Mouse (Mus musculus) mature B cell (primary cell): ENCODE results near the gene Prpf31.

Source experiments
- in situ Hi-C: fragments of 300-500 bp; cut with MboI; formaldehyde crosslinking; loops from 2 replicates; pipeline ENCODE4 v1.14.3; 2019

Gene Prpf31

DNA sequence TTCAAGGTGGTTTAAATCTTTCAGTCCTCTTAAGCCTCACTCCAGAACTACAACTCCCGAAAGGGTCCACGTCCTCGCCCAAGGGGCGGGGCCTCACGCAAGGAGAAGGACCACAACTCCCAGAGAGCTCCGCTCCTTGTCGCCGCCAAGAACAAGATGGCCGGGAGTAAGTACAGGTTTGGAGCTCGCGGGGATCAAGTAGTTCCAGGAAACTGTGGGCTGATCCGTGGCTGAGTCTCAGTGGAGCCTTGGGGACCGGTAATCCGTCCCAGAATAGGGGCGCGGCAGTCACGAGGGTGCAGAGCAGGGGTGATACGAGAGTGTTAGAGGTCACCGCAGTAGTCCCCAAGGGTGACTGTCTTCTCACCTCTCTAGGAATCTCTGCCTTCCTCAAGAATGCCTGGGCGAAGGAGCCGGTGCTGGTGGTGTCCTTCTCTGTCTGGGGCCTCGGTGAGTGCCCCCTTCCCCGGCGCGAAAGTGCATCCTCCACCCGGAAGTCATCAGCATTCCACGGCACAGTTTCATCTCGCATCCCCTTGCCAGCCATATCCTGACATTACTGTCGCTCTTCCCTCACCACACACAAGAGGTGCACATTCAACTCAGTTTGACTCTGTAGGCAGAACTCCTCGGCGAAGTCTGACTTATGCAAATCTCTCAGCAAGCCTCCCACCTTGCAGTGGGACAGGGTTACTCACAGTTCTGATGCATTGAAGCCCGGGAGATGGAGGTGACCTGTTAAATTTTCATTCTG is 12.4 kb upstream of the Prpf31 start, which contains the start of gene Ndufa3:
TSS of gene Ndufa3 (plus strand) at position 132 of the 754 bp plus-strand sequence.
- in situ Hi-C loops: loop anchor here (10.0 kb wide), 1 partner anchor 57 kb away; the partner anchor contains the start of gene Tmc4

DNA sequence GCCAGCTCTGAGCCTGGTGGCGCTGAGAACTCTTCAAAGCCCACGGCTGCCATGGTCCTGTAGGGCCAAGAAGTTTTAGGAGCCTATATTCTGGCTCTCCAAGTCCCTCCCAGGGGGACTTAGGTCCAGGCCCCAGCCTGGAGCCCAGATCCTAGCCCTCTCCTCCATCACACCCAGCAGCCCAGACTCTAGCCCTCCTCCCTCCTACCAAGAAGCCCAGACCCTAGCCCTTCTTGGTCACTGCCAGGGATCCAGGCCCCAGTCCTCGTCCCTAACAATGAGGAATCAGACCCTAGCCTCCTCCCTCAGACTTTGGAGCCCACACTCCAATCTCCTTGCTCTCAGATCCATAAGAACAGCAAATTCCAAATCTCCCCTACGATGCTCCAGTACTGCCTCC is 755 bp upstream of the Prpf31 start:
- in situ Hi-C loops: no loop called here

- in situ Hi-C loops: no loop called here
Measured at GRCm38 (mm10) chr7:3630478-3630815, 662 bp downstream of the Prpf31 start.

DNA sequence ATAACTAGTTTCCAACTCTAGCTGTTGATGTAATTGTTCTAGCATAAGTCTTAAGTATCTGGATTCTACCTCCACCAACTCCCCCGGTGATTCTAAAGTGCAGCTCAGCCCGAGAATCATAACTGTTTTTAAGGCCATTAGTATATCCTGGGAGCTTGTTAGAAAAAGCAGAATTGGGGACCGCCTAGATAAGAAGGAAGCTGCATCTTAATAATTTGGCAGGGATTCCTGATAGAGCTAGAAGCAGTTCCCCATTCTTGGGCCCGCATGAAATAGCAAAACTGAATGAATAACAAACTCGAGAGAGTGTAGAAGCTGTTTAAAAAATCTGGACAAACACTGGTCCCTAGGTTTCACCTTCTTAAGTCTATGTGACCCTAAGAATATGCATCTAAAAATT is 13.6 kb downstream of the Prpf31 start:
- in situ Hi-C loops: no loop called here

DNA sequence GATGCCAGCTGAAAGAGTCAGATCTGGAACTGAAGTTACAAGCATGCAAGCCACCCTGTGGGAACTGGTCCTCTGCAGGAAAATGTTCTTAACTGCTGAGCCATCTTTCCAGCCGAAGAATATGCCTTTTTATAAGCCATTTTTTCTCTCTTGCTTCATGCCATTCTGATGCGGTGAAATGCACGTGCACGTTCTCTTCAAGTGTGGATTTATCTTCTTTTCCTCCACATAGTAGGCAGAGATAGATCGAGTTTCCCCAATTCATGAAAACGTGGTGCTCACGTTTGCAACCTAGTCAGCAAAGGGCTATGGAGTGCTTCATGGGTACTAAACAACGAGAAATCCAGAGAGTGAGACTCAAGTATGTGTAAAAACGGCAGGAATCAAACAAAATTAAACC is 14.1 kb downstream of the Prpf31 start:
- in situ Hi-C loops: no loop called here

DNA sequence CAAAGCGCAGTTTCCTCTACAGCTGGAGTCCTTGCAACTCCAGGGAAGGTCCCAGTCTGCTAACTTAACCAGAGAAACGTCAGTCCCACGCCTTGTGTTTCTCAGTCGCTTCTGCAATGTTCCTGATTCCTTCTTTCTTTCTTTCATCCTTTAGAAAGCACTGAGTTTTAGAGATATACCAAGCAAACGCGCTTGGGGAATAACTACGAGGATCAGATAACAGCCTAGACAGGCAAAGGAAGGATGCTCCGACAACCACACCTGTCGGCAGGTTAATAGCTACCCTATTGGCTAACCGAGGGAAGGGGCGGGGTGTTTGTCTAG is 14.5 kb downstream of the Prpf31 start:
- in situ Hi-C loops: no loop called here

- in situ Hi-C loops: no loop called here
Measured at GRCm38 (mm10) chr7:3644672-3645487, 15.1 kb downstream of the Prpf31 start, which contains the start of gene Cnot3. Cnot3 (plus strand) TSS chr7:3645268.

- in situ Hi-C loops: no loop called here
Measured at GRCm38 (mm10) chr7:3645488-3646025, 15.8 kb downstream of the Prpf31 start.

DNA sequence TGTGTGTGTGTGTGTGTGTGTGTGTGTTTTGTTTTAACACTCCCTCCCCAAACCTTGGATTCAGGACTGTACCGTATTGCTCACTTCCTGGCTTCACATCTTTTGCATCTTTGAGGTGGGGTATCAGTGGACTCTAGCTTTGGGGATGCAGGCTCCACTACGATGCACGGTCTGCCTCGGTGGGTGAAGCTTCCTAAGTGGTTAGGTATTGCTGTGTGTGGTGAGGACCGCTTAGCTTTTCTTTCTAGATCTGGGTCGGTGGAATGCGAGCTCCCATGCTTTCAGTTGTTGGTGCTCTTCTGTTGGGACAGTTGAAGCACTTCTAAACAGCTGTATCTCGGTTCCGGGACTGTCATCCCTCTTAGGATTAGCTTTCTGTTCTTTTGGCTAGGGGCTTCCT is 16.4 kb downstream of the Prpf31 start:
- in situ Hi-C loops: no loop called here

GRCm38 (mm10) chr7:3646641-3647040 is 16.9 kb downstream of the Prpf31 start:
- in situ Hi-C loops: no loop called here

- in situ Hi-C loops: no loop called here
Measured at GRCm38 (mm10) chr7:3656966-3657365, 27.2 kb downstream of the Prpf31 start.

GRCm38 (mm10) chr7:3658578-3658977 is 28.8 kb downstream of the Prpf31 start:
- in situ Hi-C loops: no loop called here

GRCm38 (mm10) chr7:3664524-3665214 is 34.9 kb downstream of the Prpf31 start:
- in situ Hi-C loops: no loop called here

- in situ Hi-C loops: no loop called here
Measured at GRCm38 (mm10) chr7:3665215-3666114, 35.7 kb downstream of the Prpf31 start, which contains the start of gene Leng1. Leng1 (minus strand) TSS chr7:3665840.

GRCm38 (mm10) chr7:3666921-3667391 is 37.2 kb downstream of the Prpf31 start:
- in situ Hi-C loops: no loop called here

DNA sequence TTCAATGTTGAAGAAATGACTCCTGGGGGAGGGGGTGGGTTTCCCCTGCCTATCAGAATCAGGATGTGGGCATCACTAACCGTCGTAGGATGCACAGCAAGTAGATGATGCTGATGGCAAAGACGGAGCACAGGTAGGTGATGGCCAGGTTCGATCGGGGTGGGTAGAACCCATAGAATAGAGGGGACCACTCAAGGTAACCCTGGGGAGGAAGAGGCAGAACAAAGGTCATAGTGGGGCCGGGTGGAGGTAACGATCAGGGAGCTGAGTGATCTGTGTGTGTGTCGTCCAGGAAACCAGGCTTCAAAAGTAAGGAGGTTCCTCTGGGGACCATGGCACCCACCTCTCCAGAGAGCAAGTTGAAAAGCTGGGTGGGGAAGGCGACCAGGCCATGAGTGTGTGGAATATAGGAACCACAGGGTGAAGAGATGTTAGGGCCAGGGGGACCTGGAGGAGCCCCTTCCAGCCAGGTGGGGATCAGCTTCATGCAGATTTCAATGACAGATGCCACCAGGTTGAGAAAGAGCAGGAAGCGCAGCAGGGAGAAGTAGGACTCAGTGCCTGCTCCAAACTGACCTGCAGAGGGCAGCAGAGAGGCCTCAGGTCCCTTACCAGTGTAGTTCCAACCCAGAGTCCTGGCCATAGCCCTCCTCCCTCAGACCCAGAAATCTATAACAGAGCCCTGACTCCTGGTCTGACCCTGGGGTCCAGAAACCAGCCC is 44.9 kb downstream of the Prpf31 start:
- in situ Hi-C loops: loop anchor here (10.0 kb wide), 1 partner anchor 60 kb away; the partner anchor contains the start of genes Ndufa3 and Oscar

DNA sequence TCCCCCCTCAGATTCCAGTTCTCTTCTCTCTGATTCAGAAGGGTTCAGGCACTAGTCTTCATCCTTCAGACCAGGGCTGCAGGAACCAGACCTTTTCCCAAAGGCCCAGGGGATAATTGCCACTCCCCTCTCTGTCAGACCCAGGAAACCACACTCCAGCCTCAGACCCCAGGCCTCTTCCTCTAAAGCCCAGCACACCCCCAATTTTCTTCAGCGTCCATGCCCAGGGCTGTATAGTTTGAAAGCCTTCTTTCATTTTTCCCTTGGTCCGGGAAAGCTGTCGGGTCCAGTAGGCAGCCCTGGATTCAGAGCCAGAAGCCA is 45.4 kb downstream of the Prpf31 start:
- in situ Hi-C loops: loop anchor here (10.0 kb wide), 1 partner anchor 60 kb away; the partner anchor contains the start of genes Ndufa3 and Oscar

DNA sequence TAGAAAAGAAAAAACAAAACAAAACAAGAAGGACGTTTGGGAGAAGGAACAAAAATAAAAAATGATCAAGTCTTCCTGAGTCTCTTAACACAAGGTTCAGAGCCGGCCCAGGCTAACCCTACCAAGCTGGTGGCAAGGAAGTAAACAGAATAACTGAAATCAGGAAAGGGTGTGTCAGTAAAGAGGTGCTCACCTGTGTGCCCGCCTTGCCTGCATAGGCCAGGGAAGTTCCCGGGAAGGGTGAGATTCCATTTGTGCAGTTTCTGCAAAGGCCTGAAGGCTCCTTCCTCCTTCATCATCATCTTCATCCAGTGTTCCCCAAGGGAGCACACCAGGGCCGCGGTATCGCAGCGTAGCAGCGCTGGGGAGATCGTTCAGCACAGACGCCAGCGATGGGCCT is 46.6 kb downstream of the Prpf31 start:
- in situ Hi-C loops: loop anchor here (10.0 kb wide), 1 partner anchor 62 kb away; the partner anchor contains the start of genes Ndufa3 and Oscar

GRCm38 (mm10) chr7:3677342-3677741 is 47.6 kb downstream of the Prpf31 start, which contains the start of gene Tmc4:
Tmc4 (minus strand) TSS chr7:3677553.
- in situ Hi-C loops: loop anchor here (10.0 kb wide), 1 partner anchor 63 kb away; the partner anchor contains the start of genes Ndufa3 and Oscar
